Mouse (Mus musculus): ENCODE measurements at regions not wholly inside any gene's neighbourhood (a gene's known extent, or its start where the extent isn't known, plus 50 kb on each side); places are given as distances from the start of the nearest gene placed in this dataset.
"Not testable (repeated sequence)": the region's sequence is repeated elsewhere in the genome, so short reads cannot be mapped to it uniquely, and the experiment has no call there.

DNA sequence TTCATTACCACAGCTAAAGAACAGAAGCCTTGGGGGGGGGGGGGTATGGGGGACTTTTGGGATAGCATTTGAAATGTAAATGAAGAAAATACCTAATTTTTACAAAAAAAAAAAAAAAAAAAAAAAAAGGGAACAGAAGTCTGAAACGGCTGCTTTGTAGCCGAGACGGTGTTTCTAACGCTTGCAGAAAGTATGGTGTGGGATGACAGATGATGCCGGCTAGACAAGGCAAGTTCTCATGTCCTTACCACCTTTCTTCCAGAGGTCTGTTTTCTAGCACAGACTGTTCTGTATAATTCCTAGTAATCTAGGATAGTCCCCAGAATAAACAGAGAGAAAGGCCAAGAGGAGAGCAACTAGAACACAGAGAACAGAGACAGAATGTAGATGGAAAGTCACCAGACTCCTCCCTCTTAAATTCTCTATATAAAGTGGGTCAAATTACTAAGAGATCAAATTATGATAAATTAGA is 67.2 kb upstream of the Chd2 start:
- DNase-seq (ENCODE audit: low spot score), result no peak

DNA sequence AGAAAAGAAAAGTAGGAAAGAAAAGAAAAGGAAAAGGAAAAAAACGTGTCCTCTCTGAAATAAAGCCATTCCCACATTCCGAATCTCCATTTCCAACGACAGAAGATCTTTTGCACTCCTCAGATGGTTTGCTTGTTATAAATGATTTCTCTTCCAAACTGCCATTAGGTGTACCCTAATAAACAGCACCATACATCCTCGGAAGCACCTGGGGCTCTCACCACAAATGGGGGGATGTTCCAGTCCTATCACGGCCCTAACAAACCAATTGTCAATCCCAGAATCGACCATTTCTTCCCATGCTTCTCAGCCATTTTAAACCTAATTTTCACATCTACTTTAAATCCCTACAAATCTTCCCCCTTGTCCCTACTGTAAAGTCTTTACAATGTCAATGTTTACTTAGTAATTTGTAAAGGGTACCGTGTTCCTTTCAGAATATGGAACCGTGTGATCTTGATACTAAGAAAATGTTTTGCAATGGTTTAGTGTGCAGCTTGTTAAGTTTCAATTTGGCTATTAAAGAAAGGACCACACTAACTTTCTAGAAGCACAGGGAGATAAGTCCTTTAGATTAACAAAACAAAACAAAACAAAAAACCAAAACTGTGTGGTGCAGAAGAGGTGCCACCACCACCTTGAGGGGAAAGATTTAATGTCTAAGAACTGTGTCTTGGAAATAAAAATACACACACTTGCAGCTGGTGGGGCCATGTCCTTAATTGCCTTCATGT is 66.6 kb upstream of the Chd2 start:
- no peak for DNase-seq (ENCODE audit: low spot score)

DNA sequence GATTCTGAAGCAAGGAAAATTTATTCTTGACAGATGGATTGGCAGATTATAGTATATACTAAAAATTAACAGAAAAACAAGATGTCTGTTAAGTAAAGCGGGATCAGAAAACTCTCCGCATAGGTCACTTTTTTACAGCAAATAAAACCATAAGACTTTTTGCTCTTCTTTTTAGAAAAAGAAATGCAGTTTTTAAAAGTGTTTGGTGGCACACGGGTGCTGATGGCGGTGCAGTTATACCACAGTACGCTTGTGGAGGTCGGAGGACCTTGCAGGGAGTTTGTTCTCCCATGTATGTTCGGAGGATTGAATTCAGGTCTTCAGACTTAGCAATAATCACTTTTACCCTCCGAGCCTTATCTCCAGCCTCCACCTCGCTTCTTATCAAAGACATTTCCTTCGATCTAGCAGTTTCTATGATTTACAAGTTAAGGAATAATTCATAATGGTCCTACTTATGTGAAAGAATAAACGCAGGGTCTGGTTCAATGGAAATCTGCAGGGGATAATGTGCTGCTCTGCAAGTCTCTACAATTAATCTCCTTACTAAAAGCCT is 65.9 kb upstream of the Chd2 start:
- no peak for DNase-seq (ENCODE audit: low spot score)

DNA sequence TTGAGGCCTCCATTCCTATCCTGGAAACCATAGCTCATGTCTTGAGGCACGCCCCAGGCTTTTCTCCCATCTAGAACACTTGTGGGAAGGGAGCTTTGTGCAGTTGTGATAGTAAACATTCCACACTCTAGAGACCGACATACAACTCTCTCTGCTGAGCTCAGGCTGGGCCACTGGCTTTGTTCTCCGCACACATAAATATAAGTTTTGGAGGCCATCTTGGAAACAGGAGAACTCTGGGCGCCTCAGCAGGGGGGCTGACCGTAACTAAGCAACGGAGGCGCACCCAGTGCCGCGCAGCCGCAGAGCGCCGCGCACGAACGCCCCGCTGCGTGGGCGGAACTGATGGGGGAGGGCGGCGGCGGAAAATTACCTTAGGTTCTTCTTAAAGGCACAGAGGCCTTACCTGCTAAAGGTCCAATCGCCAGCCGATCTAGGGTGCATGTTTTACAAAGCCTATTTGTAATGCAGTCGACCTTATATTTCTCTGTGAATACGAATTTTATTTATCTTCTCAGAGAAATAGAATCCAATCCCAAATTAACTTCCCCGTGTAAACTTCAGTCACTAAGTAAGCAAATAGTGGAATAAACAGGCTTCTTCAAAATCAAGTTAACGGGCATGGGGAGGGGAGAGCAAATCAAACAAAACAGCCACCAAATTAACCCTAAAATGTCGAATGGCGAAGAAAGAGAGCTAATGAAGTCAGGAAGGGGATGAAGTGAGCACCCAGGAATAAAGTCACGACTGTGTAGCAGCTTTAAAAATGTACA is 65.2 kb upstream of the Chd2 start:
- peak; percentile 91 for DNase-seq (ENCODE audit: low spot score)

DNA sequence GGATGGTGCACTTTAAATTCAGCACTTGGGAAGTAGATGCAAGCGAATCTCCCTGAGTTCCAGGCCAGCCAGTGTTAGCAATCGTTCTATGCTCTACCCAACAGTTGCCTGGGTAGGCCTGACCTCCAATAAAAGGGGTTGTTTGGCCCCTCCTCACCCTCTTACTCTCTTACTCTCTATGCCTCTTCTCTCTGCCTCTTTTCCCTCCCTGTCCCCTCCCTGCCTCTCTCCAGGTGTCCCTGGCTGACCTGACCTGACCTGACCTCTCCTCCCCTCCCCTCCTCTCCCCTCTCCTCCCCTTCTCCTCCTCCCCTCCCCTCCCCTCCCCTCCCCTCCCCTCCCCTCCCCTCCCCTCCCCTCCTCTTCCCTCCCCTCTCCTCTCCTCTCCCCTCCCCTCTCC is 63.0 kb upstream of the Chd2 start:
- DNase-seq (ENCODE audit: low spot score), result no peak

DNA sequence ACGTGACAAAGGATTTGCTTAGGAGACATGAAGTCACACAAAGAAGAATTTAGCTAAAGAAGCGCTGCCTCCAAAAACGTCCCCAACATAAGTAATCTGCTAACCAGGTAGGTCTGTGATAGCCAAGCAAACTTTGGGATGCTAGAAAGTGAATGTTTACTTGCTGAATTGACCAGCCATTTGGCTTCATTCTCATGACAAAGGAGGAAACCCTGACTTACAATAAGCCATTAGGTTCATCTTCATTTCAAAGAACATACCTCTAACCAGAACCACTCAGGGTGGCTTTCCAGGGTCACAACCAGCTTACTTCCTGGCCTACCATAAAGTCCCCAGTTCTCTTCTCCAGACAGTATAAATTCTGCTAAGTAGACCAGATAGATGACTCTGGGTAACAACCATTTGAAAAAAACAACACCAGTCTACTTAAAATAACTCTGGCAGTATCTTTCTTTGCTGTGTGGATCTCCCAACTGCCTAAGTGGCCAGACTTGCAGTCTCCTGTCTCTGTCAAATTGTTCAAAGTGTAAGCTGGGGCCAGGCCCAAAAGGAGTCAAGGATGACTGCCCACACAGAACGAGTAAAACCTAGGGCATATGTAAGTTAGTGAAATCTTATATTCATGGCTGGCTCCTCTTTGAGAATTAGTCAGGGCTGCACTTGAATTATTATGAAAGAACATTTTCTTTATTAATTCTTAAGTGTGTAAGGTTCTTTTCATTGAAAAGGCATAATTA is 61.4 kb upstream of the Chd2 start:
- no peak for DNase-seq (ENCODE audit: low spot score)

DNA sequence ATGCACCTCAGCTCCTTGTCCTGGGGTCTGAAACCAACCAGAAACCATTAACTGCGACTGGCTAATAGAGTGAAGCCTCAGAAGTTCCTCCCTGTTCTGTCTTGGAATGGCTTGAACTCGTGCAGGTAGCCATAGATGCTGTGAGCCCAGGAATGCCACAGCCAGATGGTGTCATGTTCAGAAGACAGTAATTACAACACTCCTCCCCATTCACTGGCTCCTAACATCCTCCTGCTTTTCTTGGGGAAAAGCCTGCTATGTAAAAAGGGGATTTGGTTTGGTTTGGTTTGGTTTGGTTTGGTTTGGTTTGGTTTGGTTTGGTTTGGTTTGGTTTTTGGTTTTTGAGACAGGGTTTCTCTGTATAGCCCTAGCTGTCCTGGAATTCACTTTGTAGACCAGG is 59.7 kb upstream of the Chd2 start:
- no peak for DNase-seq (ENCODE audit: low spot score)

DNA sequence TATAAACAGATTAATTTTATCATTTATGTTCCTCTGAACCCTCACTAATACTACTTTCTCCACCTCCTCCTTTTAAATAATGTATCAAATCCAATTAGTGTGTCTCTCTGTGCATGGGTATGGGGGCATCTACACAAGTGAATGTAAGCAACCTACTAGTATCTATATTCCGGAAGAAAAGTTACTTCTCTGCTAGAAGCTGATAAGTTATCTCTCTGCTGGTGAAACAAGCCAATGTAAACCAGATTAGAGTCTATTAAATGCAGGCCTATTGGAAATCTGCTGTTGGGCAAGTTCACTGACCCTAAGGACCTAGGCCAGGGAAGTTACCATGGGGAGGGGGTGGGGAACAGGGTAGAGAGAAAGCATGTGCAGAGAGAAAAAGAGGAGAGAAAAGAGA is 59.1 kb upstream of the Chd2 start:
- DNase-seq (ENCODE audit: low spot score), result no peak

DNA sequence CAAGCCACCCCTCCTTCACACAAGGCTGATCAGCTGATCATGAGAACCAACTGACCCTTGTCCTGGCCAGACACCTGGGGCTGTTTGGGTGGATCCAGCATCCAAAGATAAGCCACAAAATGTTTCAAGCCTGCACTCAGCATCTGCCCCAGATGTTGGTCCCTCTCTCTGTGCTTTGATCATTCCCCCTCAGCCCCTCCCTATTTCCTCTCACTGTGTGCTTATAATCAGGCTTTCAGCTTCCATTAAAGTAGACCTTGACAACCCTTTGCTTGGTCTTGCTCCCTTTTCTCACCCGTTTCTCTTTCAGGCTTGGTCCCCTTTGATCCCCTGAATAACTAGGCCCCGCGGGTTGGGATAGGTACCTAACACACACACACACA is 58.4 kb upstream of the Chd2 start:
- DNase-seq (ENCODE audit: low spot score), result not testable (repeated sequence)

DNA sequence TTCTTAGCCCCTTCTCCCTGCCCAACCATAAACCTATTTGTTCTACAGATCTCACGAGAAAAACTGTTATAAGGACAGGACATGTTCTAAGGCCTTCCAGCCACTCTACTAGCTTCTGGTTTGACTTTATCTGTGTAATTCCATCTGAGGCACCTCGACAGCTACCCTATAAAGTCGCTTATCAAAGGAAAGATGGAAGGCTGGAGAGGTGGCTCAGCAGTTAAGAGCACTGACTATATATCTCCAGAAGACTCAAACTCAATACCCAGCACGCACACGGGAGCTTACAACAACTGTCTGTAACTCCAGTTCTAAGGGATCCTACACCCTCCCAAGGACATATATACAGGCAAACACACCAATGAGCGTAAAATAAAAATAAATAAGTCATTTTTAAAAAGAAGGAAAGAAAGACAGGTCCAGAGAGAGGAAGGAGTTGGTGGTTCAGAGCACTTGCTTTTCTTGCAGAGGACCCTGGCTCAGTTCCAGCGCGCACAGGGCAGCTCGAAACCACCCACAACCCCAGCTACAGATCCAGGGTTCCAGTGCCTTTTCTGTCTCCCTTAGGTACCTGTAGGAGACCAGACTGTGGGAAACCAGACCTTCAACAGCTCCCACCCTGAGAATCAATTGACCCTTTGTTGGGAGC is 57.8 kb upstream of the Chd2 start:
- DNase-seq (ENCODE audit: low spot score), result no peak

DNA sequence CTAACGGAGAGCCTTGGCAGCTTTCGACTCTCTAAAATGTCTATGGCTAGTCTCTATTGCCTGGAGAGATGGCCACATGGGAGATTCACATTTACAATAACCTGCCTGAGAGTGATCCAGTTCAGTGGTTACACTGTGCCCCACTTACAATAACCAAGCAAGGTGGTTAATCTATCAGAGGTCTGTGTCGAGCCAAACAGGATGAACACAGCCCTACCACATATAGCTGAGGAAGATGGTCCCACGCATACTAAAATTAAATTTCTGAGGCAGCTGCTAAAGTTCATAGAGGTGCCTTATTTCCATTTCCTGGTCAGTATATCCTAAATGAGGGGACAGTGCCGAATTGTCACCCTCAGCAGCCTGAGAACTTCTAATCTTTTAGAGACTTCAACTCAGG is 56.3 kb upstream of the Chd2 start:
- DNase-seq (ENCODE audit: low spot score), result no peak

DNA sequence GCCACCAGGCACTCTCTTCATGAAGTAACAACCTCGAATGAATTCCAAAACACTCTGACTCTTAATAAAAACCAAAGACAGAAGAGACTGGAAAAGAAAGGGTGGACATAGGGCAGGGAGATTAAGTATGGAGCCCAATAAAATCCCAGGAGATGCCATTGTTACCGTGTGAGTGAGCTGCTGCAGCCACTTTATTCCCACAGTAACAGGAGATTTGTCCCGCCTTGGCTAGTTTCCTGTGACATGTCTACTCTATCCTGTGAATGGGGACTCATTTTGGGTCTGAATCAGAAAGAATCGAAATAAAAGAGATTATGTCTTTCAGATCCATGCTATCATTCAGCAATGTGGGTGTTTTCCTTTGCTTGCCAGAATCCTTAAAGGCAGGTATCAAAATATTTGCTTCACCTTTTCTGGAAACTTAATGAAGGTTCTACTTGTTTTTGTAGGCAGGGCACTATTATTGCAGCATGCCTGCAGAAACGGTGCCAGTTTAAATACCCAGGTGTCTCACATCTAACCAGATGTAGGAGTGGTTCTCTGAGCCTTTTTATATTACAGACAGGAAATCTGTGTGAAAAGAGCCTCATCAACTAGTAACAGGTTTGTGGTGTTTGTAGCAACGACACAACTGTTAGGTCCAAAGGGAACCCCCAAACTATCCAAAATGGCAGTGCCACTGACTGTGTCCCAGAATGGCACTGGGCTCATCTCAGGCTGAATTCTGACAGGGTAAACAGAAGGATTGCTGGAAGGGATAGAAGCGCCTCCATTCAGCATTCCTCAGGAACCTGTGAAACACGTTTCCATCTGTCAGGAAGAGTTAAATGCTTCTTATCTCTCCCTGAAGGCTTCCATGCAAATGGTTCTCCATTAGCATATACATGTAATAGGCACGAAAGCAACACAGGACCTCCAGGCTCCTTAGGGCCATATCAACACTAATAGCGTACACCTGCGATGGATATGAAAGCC is 55.5 kb upstream of the Chd2 start:
- DNase-seq (ENCODE audit: low spot score), result no peak

DNA sequence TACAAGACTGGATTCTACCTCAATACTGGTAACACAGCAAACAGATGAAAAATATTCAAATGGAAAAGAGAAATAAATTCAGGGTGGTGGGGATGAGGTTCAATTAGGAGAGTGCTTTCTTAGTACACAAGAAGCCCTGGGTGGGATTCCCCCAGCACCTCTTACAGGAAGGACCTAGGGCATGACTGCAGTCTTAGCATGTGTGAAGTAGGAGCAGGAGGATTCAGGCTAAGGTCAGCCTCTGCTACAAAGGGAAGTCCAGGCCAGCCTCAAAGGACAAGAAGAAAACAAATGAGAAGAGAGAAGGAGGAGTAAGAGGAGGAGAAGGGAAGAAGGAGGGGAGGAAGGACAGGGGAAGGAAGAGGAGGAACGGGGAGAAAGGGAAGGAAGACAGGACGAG is 54.8 kb upstream of the Chd2 start:
- DNase-seq (ENCODE audit: low spot score), result no peak

DNA sequence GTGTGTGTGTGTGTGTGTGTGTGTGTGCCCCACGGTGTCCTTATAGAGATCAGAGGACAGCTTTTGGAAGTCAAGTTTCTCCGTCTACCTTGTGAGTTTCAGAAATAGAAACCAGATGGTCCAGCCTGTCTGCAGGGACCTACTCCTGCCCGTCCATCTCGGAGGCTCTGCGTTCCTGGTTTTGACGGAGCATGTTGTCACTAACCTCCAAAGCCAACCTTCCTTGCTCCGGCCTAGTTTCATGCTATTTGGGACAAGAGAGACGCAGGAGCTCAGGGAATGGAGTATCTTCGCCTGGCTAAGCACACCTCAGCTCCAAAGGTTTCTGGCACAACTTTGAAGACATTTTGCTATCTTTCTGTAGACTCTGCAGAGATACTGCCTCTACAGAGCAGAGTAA is 54.2 kb upstream of the Chd2 start:
- DNase-seq (ENCODE audit: low spot score), result no peak

DNA sequence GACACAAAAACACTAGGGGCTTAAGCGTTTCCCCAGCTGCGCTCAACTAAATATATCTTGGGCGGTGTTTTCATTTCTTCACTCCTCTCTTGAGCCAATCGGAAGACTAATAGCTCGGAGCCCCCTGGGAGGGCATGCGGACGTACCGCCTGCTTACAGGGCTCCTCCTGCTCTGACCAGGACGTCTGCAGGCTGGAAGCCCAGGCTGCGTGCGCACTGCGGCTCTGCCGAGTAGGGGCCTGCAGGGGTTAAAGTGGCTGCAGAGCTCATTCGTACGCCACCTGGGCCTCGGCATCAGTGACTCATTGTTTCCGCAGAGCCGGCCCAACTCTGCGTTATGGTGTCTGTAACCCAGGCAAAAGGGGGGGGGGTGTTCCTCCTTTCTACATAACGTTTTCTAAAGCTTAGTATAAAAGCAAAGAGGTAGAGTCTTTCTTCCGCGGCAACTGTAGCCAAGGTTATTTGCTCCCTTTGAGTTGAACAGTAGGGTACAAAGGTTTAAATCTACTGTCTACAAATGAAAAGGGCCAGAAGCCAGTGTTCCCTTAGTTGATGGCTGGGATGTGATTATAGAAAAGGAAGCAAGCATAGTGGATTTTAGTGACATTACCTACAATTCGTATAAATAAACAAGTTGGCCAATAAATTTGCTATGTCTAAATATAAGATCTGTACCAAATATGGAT is 53.7 kb upstream of the Chd2 start:
- DNase-seq (ENCODE audit: low spot score), result peak; percentile 69

DNA sequence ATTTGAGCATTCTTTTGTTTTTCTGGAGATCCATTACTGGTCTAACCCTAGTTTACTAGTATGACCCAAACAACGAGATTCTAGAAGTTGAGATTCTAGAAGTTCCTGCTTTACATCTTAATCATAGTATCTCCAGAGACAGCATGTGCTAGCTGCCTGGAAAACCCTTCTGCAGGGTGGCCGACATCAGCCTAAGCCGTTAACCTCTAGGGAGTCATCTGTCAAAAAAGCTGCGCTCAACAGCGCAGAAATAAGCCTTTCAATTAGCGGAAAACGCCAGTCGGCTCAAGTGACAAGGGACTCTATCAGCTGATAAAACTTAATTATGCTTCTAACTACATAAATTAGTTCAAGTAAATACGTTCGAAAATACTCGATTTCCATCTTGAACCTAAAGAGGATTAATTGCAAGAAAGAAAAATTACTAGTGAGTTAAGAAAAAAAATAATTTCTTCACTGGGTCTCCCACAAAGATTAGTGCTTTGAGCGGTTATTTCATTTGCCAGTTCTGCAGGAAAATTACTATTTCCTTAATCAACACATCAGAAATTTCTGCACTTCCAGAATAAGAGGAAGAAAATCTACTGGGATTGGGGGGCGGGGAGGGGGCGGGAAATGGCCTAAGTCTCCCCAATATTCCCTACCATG is 53.0 kb upstream of the Chd2 start:
- DNase-seq (ENCODE audit: low spot score), result no peak

DNA sequence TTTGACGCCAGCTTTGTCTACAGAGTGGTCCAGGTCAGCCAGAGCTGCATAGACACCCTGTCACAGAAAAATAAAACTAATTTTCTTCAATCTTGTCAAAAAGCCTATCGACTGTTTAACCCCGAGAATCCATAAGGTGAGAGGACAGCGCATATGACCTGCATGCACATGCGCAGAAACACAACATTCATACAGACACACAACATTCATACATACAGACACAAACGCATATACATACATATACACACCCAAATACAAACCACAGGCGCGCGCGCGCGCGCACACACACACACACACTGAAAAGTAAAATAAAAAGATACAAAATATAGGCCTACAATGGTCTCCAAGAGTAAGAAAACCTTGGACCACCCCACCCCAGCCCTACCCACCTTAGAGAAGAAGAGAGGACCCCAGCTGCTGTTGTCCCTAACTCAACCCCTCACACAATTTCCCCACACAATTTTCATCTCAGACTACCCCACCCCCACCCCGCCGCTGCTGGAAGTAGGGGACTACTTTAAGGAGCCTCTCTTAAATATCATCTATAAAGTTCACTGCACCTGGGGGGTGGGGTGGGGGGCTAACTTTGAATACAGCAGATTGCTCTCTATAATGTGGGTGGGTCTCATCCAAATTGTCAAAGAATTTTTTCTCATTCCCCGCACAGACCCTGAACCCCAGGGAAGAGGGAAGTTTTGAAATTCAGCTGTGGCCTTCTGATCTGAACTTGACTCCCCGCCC is 52.2 kb upstream of the Chd2 start:
- DNase-seq (ENCODE audit: low spot score), result no peak

DNA sequence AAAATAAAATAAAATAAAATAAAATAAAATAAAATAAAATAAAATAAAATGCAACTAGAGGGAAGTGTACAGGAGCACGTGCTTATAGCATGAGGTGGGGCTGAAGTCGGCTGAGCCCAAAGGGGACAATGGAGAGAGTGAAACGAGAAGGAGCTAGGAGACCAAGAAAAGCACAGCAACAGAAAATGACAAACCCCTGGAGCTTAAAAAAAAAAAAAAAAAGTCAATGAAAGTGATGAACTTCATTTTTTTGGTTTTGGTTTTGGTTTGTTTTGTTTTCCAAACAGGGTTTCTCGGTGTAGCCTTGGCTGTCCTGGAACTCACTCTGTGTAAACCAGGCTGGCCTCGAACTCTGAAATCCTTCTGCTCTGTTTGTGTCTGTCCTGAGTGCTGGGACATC is 51.2 kb upstream of the Chd2 start:
- DNase-seq (ENCODE audit: low spot score), result no peak
